Mouse (Mus musculus) lung, postnatal 14 days (tissue): Measurements from ENCODE around the gene Fnbp1.
A peak's percentile ranks its signal among the peaks of the same experiment; 100 is the strongest.

Experiments used
- DNase-seq: peaks from one replicate; pipeline ENCODE4 v3.0.0; 2021

Fnbp1 gene

GRCm38 (mm10) chr2:31091182-31091581 lies 50.6 kb downstream of the Fnbp1 start:
- DNase-seq: no peak

- no peak for DNase-seq
Observed at GRCm38 (mm10) chr2:31089607-31090006, 52.2 kb downstream of the Fnbp1 start.

- no peak for DNase-seq
Observed at GRCm38 (mm10) chr2:31088871-31089270, 52.9 kb downstream of the Fnbp1 start.

GRCm38 (mm10) chr2:31087663-31088661 lies 53.8 kb downstream of the Fnbp1 start:
- peak; percentile 44 for DNase-seq

- DNase-seq: no peak
Observed at GRCm38 (mm10) chr2:31087085-31087484, 54.7 kb downstream of the Fnbp1 start.

GRCm38 (mm10) chr2:31086543-31086942 lies 55.3 kb downstream of the Fnbp1 start:
- no peak for DNase-seq

- no peak for DNase-seq
Observed at GRCm38 (mm10) chr2:31084169-31084850, 57.5 kb downstream of the Fnbp1 start.

GRCm38 (mm10) chr2:31083372-31083771 lies 58.4 kb downstream of the Fnbp1 start:
- no peak for DNase-seq

GRCm38 (mm10) chr2:31082639-31083038 lies 59.2 kb downstream of the Fnbp1 start:
- no peak for DNase-seq

GRCm38 (mm10) chr2:31081349-31081748 lies 60.5 kb downstream of the Fnbp1 start:
- DNase-seq: no peak

GRCm38 (mm10) chr2:31079117-31079516 lies 62.7 kb downstream of the Fnbp1 start:
- DNase-seq: no peak

GRCm38 (mm10) chr2:31077574-31077973 lies 64.2 kb downstream of the Fnbp1 start:
- no peak for DNase-seq

- DNase-seq: no peak
Observed at GRCm38 (mm10) chr2:31076351-31077140, 65.3 kb downstream of the Fnbp1 start.

GRCm38 (mm10) chr2:31075836-31076235 lies 66.0 kb downstream of the Fnbp1 start:
- DNase-seq: no peak

- DNase-seq: no peak
Observed at GRCm38 (mm10) chr2:31075168-31075567, 66.6 kb downstream of the Fnbp1 start.

- no peak for DNase-seq
Observed at GRCm38 (mm10) chr2:31069506-31069905, 72.3 kb downstream of the Fnbp1 start.

- DNase-seq: no peak
Observed at GRCm38 (mm10) chr2:31069114-31069445, 72.7 kb downstream of the Fnbp1 start.

GRCm38 (mm10) chr2:31068246-31069113 lies 73.3 kb downstream of the Fnbp1 start:
- peak; percentile 35 for DNase-seq

- no peak for DNase-seq
Observed at GRCm38 (mm10) chr2:31067696-31068245, 74.0 kb downstream of the Fnbp1 start.

GRCm38 (mm10) chr2:31067059-31067595 lies 74.7 kb downstream of the Fnbp1 start:
- no peak for DNase-seq

- DNase-seq: no peak
Observed at GRCm38 (mm10) chr2:31066019-31066789, 75.6 kb downstream of the Fnbp1 start.
